Mouse (Mus musculus) heart, adult 9 months (tissue): ENCODE data around the gene Cntn5.

ENCODE experiments used
- DNase-seq, 2 experiments: peaks; one replicate each; pipeline ENCODE4 v3.0.0; 2022; ENCODE audit warnings: low spot score in 2 of 2

Gene Cntn5

DNA sequence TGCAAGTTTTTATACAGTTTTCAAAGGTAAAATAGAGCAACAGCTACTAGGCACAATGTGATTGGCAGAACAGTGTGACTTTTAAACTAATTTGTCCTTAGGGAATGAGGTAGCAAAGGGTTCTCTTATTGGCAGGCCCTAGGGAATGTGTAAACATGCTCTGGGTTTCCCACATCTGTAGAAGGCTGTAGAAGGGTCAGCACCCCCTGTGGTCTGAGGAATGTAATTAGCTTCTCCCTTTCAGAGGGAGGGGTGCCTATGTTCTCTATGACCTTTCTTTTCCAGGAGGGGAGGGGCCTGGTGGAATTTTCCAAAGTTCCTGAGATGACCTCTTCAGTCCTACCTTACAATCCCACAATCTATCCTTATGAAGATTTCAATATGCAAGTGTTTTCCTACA is 673.6 kb downstream of the Cntn5 start:
- no peak for DNase-seq

DNA sequence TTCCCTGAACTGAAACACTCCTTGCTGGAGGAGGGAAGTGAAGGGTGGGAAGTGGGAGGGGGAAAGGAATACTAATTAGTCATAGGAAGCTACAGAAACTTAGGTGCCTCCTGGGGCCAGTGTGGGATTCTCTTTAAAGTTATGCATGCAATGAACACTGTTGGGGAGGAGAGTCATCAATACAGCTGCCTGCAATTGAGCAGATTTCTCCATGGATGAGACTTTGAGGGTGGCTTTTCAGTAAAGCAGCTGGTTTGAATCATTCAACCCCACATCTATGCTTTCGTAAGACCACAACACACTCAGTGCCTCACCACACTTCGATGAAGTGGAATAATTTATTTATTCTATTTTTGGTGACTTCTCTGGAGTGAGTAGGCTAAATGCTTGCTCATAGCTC is 674.9 kb downstream of the Cntn5 start:
- DNase-seq, result no peak

DNA sequence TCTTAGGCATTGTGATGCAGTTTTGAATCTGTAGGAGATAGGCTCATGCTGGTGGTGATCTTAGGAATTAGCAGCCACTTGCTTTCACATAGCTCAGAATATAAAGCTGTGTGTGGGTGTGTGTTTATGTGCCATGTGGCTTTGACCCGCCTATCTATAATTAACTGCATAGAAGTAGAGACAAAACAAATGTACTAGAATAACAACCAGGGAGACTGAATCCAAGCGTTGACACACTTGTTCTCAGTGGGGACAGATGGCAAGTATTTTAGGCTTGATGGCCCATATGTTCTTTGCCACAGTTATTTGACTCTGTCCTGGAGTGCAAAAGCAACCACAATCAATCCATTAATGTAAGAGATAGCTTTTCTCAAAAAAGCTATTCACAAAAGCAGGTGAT is 678.6 kb downstream of the Cntn5 start:
- DNase-seq, result no peak

DNA sequence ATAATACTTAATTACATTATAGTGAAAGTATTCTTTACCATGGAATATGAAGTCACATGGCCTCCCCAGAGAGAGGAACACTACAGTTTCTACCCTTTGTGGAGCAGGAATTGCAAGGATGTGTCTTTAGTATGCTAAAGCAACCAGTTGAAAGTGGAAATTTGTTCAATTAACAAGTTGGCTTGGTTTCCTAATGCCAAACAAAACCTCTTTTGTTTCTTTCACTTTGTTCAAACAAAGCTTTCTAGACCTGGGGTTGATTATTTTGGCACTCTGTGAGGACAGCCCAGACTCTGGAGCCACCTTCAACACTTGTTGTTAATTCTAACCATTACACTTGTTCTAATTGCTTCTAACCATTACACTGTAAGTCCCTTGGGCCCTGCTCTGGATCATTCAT is 718.5 kb downstream of the Cntn5 start:
- DNase-seq, result no peak

DNA sequence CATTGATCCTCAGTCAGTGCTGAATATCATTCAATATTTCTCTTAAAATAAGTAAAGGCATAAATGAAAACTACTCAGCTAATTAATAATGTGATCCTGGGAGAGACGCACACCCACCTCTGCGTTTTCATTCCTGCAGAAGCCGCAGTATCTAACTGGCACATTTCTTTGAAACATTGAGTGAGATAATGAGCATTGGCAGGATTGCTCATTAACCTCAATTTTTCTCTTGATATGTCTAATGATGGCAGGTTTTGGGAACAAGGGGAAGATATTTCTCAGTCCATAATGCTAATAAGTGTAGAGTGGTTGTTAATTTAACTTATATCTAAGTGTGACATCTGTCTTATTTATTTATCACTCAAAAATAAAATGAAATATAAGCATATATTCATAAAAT is 734.0 kb downstream of the Cntn5 start:
- no peak for DNase-seq

DNA sequence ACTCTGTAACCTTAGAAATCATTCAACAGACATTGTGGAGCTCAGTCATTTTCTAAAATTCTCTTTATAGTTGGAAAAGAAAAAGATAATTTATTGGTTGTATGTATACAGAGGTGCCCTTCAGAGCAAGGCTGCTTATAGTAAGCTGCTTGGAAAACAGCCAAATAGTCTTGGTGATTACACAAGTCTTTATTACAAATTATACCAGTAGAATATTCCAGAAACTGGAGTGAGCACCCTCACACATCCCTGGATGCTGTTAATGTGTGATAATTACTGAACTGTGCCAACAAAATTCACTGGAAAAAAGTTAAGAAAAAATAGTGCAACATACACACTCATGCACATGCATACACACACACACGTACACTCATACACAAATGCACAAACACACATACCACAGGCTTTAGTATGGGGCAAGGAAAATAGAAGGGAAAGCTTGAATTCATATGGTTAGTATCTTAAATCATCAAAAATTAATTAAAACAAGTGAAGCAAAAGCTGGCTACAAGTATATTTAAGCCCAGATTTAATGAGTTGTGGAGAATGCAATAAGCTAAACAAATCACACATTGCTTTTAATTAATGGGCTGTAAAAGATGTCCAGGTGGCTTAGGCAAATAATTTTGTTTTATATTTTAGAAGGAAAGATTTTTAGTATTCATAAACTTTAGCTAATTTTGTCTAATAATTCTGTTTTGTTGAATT is 783.1 kb downstream of the Cntn5 start:
- no peak for DNase-seq

DNA sequence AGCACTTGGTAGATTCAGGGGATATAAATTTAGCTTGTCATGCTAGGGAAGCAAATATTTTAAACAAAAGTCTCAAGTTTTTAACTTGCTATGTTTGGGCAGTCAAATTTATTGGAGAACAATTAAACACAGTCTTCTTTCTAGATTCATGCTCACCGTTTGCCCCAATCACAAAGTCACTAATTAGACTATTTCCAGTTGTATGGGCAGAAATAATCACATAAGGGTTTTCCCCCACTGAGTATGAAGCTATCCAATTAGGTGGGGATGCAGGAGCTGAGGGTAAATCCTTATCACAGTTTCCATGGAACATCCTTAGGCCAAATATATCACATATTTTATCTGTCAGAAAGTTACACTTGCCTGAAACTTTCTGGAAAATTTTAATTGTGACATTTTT is 788.0 kb downstream of the Cntn5 start:
- DNase-seq, result no peak

DNA sequence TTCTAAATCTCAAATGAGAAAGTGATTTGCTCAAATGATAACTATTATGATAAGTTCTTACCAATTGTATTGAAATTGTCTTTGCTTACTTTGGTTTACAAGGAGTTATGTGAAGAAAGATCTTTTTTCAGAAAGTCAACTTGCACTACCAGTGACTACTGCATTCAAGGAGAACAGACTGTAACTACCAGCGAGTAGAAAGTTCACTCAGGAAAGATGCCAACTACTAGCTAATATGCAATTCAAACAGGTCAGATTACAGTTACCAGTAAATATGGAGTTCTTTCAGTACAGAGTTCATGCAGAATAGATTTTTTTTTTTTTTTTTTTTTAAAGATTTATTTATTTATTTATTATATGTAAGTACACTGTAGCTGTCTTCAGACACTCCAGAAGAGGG is 795.4 kb downstream of the Cntn5 start:
- DNase-seq, result no peak

DNA sequence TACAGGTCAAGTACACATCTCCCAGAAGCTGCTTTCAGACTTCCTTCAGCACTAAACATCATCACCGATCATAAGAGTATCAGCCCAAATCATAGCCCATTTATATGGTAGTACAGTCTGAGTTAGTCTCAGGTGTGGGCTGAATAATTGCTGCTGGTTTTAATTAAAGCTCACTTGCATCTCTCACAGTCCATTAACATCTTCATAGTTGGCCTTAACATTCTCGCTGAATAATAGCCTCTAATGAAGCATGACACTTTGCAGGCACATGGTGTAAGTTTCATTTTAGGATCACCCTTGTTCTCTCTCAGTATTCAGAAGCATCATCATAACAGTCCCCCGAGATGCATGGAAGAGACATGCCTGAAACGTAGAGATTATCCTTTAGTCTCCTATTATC is 796.7 kb downstream of the Cntn5 start:
- DNase-seq, result no peak

DNA sequence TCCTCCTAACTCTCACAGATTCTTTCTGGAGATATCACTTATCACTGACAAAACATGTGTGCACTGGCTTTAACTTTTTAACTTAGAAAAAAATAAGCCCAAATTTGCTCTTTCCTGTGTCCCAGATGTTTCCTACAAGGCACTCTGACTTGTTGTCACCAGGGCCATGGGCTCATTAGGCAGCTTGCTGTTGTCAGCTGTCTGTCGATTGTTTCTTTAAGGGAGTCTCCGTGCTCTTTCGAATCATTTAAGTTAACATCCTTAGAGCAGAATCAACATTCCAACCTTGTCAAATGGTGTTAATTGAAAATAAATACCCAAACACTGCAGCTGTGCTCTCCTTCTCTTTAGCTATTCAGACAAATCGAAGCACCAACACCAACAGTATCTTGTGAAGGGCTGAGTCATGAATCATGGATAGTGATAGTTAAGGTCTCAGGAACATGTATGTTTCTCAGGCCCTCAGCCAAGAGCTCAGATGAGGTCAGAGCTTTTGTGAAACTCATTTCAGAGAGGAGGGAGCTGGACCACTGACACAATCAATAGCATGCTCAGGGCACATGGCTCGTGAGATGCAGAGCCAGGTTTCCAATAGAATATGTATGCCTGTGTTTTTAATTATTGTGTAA is 802.6 kb downstream of the Cntn5 start:
- DNase-seq, result no peak

DNA sequence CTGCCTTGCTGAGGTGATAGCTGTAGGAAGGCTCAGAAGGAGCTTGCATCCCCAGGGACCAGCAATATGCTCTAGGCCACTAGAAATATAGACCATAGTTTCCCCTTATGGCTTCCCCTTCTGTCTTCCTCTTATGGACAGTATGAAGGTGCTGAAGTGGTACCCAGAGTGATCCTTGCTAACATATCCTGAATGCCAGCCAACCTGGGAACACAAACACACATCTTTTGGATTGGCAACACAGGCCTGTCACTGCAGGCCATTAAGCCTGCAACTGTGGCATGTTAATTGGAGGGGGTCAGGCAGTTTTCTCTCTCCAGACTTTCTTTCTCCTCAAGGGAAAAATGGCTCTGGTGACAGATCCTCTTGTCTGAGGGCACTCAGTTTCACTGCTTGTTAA is 828.3 kb downstream of the Cntn5 start:
- DNase-seq, result no peak

DNA sequence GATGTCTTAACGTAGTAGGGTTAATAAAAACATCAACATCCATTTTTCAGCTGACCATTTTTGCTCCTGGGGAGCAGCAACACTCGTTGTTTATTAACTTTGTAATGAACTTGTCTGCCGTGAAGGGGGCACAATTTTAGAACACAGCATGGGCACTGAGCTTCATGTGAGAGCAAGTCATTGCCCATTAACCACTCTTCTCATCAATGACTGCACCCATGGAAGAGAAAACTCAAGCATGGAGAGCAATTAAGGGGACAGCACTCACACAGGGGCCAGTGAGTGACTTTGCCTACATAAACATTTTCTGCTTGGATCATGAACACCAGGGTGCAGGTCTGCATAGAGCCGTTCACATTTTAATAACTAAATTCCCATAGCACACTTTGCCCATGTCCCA is 831.2 kb downstream of the Cntn5 start:
- no peak for DNase-seq

DNA sequence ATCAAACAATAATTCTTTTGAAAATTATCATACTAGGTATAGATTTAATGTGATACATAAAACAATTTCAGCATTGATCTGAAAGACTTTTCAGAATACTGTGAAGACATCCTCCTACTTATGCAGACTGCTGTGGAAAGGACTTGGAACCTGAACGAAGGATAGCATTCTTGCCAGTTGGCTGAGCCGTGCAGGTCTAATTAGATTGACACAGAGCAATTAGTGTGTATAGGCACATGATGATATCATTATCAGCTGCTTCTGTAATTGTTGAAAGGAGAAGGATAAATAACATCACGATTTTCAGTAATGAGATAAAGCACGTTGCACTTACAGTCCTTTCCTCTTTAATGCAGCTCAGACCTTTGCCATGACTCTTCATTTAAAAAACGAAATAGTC is 831.7 kb downstream of the Cntn5 start:
- DNase-seq, result no peak

DNA sequence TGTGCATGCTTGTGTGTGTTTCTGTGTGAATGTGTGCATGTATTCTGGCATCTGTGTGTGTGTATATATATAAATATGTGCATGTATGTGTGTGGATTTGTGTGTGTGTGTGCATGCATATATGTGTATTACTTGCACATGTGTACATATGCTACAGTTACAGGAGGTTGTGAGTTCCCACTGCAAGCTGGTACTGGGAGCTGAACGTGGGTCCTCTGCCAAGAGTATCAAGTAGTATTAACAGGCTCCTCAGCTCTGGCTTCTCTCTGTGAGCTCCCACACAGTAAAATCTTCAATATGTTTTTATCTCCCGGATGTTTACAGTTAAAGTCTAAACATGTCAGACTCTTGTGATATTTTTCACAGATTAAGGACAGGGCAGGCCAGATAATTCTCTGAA is 833.3 kb downstream of the Cntn5 start:
- DNase-seq, result no peak

DNA sequence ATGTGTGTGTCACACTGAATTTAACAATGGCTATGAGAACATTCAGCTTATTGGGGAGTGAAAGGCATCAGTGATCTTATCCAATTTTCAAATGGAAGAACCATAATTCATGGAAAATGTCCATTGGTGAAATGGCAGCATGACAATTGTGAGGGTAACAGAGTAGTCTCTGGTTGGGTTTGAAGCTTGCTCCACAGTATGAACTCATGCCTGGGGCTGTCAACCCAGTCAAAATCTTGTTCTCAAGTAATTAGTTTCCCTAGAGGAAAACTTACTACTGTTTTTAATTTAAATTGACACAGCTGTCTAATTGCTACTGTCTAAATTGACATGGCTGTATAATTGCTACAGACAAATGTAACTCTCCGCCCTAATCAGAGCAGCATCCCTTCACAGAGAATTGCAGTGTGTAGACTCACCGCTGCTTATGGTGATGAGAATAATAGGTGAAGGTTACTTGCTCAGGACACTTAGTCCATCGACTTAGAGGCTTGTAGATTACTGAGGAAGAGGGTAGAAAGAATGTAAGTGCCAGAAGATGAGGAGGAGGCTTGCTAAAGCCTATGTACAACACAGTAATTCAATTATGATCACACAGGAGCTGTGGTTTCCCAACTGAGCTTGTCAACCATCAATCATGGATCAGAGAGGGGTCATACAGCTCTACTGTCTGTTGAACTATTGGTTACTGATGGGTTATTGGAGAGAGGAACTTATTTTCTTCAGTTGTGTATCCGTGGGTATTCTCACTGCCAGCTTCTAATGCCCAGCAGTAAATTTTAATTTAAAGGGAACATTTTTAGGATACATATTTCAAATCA is 859.4 kb downstream of the Cntn5 start:
- DNase-seq, result no peak

DNA sequence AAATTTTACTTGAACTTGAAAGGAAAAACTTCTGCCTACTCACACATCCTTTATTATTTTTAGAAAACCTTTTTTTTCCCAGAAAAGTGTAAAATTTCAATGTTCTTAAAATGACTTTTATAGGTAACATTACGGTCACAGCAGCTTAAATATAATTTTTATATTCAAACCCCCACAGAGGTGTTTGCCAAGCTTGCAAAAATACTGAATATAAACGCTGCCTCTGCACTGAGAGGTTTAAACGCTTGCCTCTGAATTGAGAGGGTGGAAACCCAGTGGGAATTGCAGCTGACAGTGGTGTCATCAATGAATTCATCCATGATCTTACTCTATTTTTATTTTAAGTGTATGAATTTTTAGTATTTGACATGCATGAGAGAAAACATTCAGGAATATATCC is 861.6 kb downstream of the Cntn5 start:
- DNase-seq, result no peak

DNA sequence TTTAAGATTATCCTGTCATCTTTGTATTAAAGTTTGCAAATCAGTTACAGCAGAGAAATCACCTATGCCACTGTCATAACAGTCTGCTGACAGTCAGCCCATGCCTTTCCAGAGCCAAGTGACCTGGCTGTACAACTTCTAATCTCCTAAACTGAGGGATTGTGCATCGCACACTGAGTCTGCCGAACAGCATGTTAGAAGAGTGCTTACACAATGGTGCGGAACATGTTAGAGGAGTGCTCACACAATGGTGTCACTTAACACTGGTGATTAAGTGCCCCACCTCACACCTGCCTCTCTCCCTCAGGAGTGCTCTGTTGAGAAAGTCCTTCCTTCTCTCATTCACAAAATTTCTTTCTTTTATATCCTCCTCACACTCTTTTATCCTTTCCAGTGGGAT is 889.4 kb downstream of the Cntn5 start:
- DNase-seq, result no peak

DNA sequence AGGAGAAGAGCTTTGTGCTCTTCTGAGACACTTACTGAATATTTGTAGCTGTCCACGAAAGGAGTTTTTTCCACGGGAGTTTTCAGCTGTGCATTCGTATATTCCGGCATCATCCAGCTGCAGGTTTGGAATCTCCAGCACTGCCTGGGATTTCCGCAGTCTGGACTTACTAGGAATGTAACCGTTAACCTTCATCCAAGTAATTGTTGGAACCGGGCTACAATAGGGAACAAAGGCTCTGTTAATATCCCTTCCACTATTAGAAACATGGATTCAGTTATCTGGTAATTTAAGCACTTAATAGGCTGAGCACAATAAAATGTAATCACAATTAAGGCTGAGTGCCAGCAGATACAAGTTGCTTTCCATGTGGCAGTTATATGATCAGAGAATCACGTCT is 920.5 kb downstream of the Cntn5 start:
- no peak for DNase-seq

DNA sequence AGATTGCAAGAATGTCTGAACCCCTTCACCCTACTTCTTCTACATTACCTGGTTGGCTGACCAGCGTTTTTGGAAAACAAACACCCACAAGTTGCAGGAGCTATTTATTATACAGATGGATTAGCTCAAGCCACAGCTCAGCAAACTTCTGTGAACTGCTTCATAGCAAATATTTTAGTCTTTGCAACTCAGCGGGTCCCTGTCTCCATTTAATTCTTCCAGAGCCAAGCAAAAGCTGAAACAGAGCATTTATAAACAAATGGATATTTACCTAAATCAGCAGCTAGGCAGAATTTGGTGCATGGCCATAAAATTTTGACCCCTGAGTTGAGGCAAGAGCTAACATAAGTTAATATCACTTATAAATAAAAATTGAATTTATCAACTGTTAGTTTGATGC is 921.4 kb downstream of the Cntn5 start:
- no peak for DNase-seq

DNA sequence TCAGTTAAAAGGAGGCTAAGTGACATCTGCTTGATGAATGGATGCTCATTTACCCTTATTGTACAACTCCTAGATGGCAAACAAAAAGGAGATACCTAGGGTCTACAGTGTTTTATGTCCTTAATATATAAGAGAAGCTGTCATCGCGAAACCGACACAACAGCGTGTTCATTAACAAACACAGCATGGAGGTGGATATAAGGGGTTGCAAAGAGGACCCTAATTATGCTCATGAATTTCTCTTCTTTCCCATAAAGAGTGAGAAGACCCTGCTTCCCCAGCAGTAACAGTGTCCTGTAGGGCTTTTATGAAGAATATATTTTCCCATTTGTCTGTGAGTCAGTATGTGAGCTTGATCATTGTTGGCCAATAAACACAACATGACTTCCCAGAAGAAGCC is 939.2 kb downstream of the Cntn5 start:
- no peak for DNase-seq

DNA sequence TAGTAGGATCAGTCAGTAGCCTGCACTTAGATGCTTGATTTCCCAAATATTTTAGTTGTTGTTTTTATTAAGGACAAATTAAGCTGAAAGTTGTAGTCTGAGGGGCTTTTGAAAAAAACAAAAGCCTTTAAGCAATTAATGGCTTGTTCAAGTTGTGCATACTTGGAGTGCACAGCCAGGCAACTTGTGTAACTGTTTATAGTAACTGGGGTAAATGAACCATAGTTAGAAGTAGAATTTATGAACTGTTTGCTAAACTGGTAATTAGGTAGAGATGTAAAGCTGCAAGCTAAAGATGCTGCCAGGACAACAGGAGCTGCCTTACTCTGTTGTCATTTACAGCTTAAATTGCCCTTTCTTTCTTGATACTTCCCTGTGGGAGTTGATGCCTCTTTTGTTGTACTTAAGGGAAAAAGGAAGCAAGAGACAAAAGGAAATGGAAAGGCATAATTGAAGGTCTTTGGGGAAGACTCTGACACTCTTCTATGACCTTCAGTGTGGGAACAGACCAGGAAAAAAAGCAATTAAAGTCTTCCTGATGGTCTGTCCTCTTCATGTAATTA is 943.9 kb downstream of the Cntn5 start:
- DNase-seq, result no peak

DNA sequence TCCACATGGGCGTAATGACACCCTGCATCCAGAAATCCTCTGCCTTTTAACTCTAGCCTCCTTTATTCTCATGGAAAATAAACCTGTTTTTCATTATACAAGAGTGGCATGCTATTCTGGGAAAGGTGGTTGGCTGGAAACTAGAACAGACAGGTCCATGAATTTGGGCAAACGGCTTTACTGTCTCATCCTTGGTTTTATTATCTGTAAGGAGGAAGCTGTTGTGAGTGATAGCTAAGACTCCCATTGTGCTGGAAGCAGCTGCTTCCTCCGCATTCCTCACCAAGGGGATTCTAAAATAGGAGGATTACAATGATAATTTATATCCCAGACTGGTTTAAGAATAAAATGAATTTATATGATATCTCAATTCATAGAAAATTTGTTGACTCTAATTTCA is 955.2 kb downstream of the Cntn5 start:
- no peak for DNase-seq

DNA sequence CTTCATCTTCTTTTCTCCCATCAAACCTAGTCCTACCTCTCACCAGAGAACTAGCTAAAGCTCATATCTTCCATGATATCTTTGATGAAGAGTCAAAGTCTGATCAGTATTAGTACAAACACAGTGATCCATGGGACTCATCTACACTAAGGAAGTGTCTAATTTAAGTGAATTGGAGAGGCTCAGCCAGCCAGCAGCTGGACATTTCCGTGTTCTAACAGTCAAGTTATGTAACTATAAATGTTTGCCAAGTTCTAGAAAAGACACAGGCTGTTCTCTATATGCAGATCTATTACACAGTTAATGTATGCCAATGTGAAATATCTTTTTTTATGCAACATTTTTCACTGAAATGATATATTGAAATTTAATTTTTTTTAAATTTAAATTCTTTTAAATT is 959.7 kb downstream of the Cntn5 start:
- no peak for DNase-seq
